Mouse (Mus musculus) liver, embryonic 18 days (tissue): ENCODE measurements around the gene Zfp985. TPM values are rescaled to one million over a fixed set of nuclear protein-coding genes. Genes with fewer than 3 reads are reported as not detected.

ENCODE experiments used
- polyA plus RNA-seq: library from polyadenylated mRNA; depleted of rRNA; stranded (reverse); fragments of >200 nt; gene quantifications from 2 replicates; pipeline ENCODE4 v1.2.3, GENCODE M21; 2012; rRNA removed

Gene Zfp985
- polyA plus RNA-seq, result 0.01 and 0.02 TPM in 2 replicates

GRCm38 (mm10) chr4:147553071-147553470 is at the start of gene Zfp985:
Zfp985 (plus strand) TSS chr4:147553277.

GRCm38 (mm10) chr4:147539918-147540317 is 13.2 kb upstream of the Zfp985 start, which contains the start of gene Gm16503:
Gm16503 (plus strand) TSS chr4:147540218.

Other genes with a start within 250 kb of the Zfp985 start
- gene Zfp988, start 247.6 kb upstream of the Zfp985 start, polyA plus RNA-seq, result not detected in 2 replicates
- gene Zfp978, start 192.0 kb upstream of the Zfp985 start, polyA plus RNA-seq, result 0.03 TPM in 1 of 2 replicates, not detected in the other
- gene Zfp982, start 60.9 kb upstream of the Zfp985 start, polyA plus RNA-seq, result 0.70 and 0.87 TPM in 2 replicates
- gene Gm16503, start 13.1 kb upstream of the Zfp985 start, polyA plus RNA-seq, result 0.05 and 0.08 TPM in 2 replicates
- 0.48 and 0.61 TPM in 2 replicates for gene Zfp979, start 89.2 kb downstream of the Zfp985 start, polyA plus RNA-seq
- gene Zfp534, start 149.3 kb downstream of the Zfp985 start, polyA plus RNA-seq, result 0.01 TPM in 1 of 2 replicates, not detected in the other